Mouse (Mus musculus) lung, adult 2 months (tissue): ENCODE measurements at regions not wholly inside any gene's neighbourhood (a gene's known extent, or its start where the extent isn't known, plus 50 kb on each side); places are given as distances from the start of the nearest gene placed in this dataset.

Experiments
- DNase-seq: peaks from one replicate; pipeline ENCODE4 v3.0.0; 2022
- H3K4me1 ChIP-seq: fragments of 200-500 bp; 2 replicates; pipeline ENCODE4 v1.6.1; 2011; ENCODE audit warnings: low read length; ENCODE audit not compliant: control insufficient read depth, insufficient read depth
- H3K4me3 ChIP-seq: fragments of 200-500 bp; replicated peaks from 2 replicates; pipeline ENCODE3; 2011; ENCODE audit warnings: low read depth, mild to moderate bottlenecking, control low read depth, low read length; ENCODE audit errors: extremely low read depth
- CTCF ChIP-seq: fragments of 200-500 bp; IDR thresholded peaks from 2 replicates; pipeline ENCODE4 v1.5.1; 2011; ENCODE audit warnings: mild to moderate bottlenecking, low read length, control low read depth; ENCODE audit not compliant: insufficient read depth
- POLR2A ChIP-seq: fragments of 200-500 bp; IDR thresholded peaks from 2 replicates; pipeline ENCODE4 v1.6.1; 2011; ENCODE audit warnings: low read depth, mild to moderate bottlenecking, control low read depth, low read length, borderline replicate concordance; ENCODE audit errors: extremely low read depth
- WGBS: fragments of 180-500 bp; shearing (Covaris S2); methylation state at CpG from one replicate; pipeline ENCODE4 v1.1.7; 2018; 5-methylcytosine and 5-hydroxymethylcytosine counted together

- TF ChIP-seq CTCF (no peak), POLR2A (no peak)
- 67% methylated on average over 12 of the region's 12 CpGs for WGBS
- Histone ChIP-seq H3K4me1 (no peaks in the 10 kb centered on the region), H3K4me3 (no peak overlapping the region)
- DNase-seq: no peak
Observed at GRCm38 (mm10) chr10:118678750-118679418, 191.1 kb downstream of the Dyrk2 start.

DNA sequence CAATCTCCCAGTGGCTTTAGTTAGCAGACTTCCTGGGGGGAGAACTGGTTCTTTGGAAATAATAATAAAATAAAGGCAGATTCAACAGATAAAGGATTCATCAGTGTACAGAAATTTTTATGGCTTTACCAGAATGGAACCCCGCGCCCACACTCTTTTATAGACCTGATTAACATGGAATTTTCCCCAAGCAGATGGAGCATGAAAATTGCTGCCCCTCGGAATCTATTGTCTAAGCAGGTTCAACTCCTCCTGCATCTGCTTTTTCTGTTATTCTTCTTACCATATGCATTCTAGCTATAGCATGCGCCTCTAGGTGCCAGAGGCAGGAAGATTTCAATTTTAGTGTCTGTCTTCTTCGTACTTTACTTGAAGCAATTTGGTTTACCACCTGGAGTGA is 190.5 kb downstream of the Dyrk2 start:
- Histone ChIP-seq H3K4me3 (no peak overlapping the region), H3K4me1 (no peaks in the 10 kb centered on the region)
- TF ChIP-seq POLR2A (no peak), CTCF (no peak)
- no peak for DNase-seq
- WGBS: 93% methylated on average over 5 of the region's 5 CpGs

DNA sequence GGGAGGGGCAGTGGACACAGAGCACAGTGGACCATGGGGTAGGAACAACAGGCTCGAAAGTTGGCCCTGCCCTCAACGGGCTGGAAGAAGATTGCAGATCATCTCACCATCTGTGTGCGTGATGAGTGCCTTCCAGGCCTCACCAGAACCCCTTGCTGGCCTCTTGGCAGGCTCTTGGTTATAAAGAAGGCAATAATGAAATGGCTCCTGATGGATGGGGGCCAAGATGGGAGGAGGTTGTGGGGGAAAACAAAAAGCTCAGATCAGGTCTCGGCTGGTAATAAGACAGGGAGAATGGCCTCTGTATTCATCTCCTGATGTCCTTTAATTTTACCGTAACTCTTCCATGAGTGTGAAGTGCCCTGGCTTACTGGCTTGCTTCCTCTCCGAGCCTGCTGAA is 189.1 kb downstream of the Dyrk2 start:
- DNase-seq: no peak
- TF ChIP-seq CTCF (no peak), POLR2A (no peak)
- H3K4me1 ChIP-seq: no peaks in the 10 kb centered on the region
- 79% methylated on average over 6 of the region's 6 CpGs for WGBS
- no peak overlapping the region for H3K4me3 ChIP-seq

GRCm38 (mm10) chr10:118683356-118683755 is 186.7 kb downstream of the Dyrk2 start:
- WGBS: 65% methylated on average over 9 of the region's 9 CpGs
- TF ChIP-seq CTCF: no peak
- TF ChIP-seq POLR2A: no peak
- H3K4me1 ChIP-seq: no peaks in the 10 kb centered on the region
- DNase-seq: no peak
- H3K4me3 ChIP-seq: no peak overlapping the region

DNA sequence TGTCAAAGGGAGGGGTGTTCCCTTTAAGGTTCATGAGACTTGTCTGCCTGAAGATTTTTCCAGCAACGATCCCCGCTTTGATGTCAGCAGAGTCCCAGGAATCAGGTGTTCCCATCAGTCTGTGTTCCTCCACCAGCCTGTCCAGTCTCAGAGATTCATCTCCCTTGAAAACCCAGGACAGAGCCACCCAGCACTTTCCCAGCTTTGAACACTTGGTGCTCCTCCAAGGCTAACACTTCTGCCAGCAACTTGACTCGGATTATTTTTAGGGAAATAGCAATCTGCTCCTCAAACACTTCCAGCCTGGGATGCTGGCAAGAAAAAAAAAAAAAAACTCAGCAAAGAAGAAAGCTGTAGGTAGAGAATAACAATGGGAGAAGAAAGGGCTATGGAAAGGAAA is 170.7 kb downstream of the Dyrk2 start:
- WGBS: 58% methylated on average over 3 of the region's 3 CpGs
- H3K4me1 ChIP-seq: no peaks in the 10 kb centered on the region

DNA sequence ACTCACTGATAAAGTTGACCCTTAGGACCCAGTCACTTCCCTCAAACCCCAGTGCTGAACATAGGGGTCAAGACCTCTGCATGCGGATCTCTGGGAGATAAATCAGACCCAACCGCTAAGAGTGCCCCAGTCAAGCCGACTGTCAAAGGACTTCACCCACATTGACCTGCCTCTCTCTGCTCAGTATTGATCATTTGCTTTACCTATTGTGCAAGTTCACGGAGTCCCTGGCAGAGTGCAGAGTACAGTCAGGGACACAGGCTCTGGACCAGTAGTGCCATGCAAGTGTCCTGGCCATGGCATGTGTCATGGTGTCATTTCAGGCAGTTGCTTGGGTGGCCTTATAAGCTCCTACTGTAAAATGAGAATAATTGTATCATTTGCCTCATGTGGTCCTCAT is 169.9 kb downstream of the Dyrk2 start:
- Histone ChIP-seq H3K4me3 (no peak overlapping the region), H3K4me1 (no peaks in the 10 kb centered on the region)
- TF ChIP-seq POLR2A: no peak
- TF ChIP-seq CTCF: no peak
- no peak for DNase-seq
- WGBS: 91% methylated on average over 4 of the region's 4 CpGs

More for the DNA sequence above, 170.7 kb downstream of the Dyrk2 start:
- no peak for DNase-seq
- no peak for TF ChIP-seq POLR2A
- no peak for TF ChIP-seq CTCF
- no peak overlapping the region for H3K4me3 ChIP-seq

DNA sequence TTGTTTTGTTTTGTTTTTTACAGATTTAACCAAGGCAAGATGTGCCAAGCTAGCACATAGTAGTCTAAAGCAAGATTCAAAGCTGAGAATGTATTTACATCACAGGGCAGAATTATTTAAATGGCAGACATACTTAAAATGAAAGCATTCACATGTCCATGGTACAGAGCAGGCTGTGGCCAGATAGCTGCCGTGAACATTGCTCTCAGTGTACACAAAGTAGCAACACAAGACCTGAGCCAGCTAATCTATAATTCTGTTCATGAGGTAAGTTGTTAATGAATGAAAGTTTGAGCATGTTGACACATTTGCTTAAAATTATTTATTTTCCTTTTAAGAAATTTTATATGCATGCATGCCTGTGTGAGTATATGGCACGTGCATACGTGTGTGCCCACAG is 164.0 kb downstream of the Dyrk2 start:
- DNase-seq: no peak
- TF ChIP-seq POLR2A (no peak), CTCF (no peak)
- Histone ChIP-seq H3K4me3 (no peak overlapping the region), H3K4me1 (no peaks in the 10 kb centered on the region)
- WGBS: 88% methylated on average over 3 of the region's 3 CpGs

GRCm38 (mm10) chr10:118709718-118710117 is 160.3 kb downstream of the Dyrk2 start:
- H3K4me1 ChIP-seq: no peaks in the 10 kb centered on the region
- no peak overlapping the region for H3K4me3 ChIP-seq
- no peak for DNase-seq
- WGBS: 81% methylated on average over 8 of the region's 8 CpGs
- TF ChIP-seq POLR2A (no peak), CTCF (no peak)

DNA sequence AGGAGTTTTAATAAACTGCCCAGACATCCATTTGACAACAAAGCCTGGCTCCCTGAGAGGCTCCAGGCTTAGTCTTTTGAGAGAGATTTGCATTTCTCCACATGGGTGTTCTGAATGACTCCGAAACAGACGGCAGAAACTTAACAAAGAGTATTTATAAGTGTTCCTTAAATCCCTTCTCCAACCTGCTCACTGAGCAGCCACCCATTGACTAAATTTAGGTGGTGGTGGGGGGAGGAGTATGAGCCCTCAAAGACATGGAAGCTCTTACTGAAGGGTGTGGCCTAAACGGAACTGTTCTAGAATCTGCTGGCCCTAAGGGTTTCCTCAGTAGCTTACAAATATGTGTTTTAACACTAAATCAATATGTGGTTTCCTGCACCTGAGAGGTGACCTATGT is 158.5 kb downstream of the Dyrk2 start:
- Histone ChIP-seq H3K4me1 (no peaks in the 10 kb centered on the region), H3K4me3 (no peak overlapping the region)
- 52% methylated on average over 3 of the region's 3 CpGs for WGBS
- TF ChIP-seq CTCF (no peak), POLR2A (no peak)
- no peak for DNase-seq

- 70% methylated on average over 10 of the region's 10 CpGs for WGBS
- TF ChIP-seq CTCF: no peak
- H3K4me3 ChIP-seq: no peak overlapping the region
- DNase-seq: no peak
- no peaks in the 10 kb centered on the region for H3K4me1 ChIP-seq
Observed at GRCm38 (mm10) chr10:118711951-118712350, 158.1 kb downstream of the Dyrk2 start.

DNA sequence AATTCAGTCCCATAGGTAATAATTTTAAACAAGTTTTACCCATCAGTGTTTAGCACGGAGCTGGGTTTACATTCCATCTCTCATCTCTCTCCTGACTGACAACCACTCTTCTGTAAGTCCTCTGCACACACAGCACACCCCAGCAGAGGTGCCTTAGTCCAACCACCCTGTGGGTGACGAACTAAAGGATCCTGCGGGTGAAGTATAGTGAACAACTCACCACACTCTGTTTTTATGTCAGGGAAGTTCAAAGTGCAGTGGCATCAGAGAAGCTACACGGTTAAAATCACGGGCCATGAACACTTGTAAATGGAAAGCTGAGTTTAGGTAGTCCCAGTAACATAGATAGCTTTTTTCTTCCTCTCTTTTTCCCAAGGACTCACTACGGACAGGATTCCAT is 157.1 kb downstream of the Dyrk2 start:
- H3K4me1 ChIP-seq: no peaks in the 10 kb centered on the region
- 81% methylated on average over 6 of the region's 6 CpGs for WGBS
- H3K4me3 ChIP-seq: no peak overlapping the region
- TF ChIP-seq CTCF (no peak), POLR2A (no peak)
- DNase-seq: no peak

- no peak for TF ChIP-seq POLR2A
- no peak for TF ChIP-seq CTCF
- DNase-seq: no peak
- Histone ChIP-seq H3K4me3 (no peak overlapping the region), H3K4me1 (peaks cover 4% of the 10 kb centered on the region; the same call in 1 of the 2 replicates)
- 75% methylated on average over 17 of the region's 17 CpGs for WGBS
Observed at GRCm38 (mm10) chr10:118714179-118714581, 155.8 kb downstream of the Dyrk2 start.
